Mouse (Mus musculus) bone marrow macrophage, adult 2 months (primary cell): ENCODE measurements around the gene Fryl.

Experiments used
- CTCF ChIP-seq: IDR thresholded peaks from 2 replicates; pipeline ENCODE4 v1.5.1; 2012; ENCODE audit warnings: low read depth, mild to moderate bottlenecking, low read length, moderate library complexity
- POLR2A ChIP-seq: IDR thresholded peaks from 2 replicates; pipeline ENCODE4 v1.6.1; 2012; ENCODE audit warnings: mild to moderate bottlenecking, low read depth, low read length, borderline replicate concordance

DNA sequence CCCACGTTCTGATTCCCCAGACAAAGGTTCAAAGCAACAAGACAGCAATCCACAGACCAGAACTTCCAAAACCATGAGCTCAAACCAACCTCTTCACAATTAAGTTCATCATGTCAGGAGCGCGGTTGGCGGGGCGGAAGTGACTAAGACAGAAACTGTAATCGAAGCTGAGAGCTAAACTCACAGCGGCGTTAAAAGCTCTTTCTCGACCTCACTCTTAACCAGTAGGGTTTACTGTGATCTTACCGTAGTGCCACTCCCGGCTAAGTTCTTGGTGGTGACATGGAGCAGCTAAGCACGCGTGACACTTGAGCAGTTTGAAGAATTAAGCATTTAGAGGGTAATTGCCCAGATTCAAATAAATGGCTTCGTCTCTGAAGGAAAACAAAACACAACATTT, 61.7 kb downstream of the Fryl start:
- no peak for TF ChIP-seq CTCF
- no peak for TF ChIP-seq POLR2A
